ENCODE assay signal across 18 mouse cellular contexts in genomic region chr19:34881160-34881559, GRCm38 (mm10). TPM values are rescaled to one million over a fixed set of nuclear protein-coding genes. Genes with fewer than 3 reads are reported as not detected.
DNase-seq lines count a peak whose midpoint lies in the region; ATAC-seq lines count a peak whose summit lies in the region.
"Had no signal": no experiment of that assay in that cellular context is flagged by ENCODE, and none has a peak within 500 bp of the region (broad histone marks: within the 10 kb centered on the region; RNA-seq: fewer than 3 reads in every experiment).

No protein-coding gene starts in this region.

- DNase-seq in adrenal gland, postnatal 10 days = peak; percentile 66
- DNase-seq in adrenal gland, adult 18-20 months (ENCODE audit: low spot score in 2 of 2) = no peak
- peak; percentile 26 for DNase-seq in kidney, adult 18-20 months
- peak; percentile 23 to 25 for DNase-seq in right cerebral cortex, adult 2 months (ENCODE audit: low spot score in 2 of 2)
- no peak for DNase-seq in right cerebral cortex, postnatal 10 days (ENCODE audit: low spot score in 2 of 2)
- DNase-seq in heart, postnatal 10 days = no peak
- DNase-seq: cerebellum, adult 9-10 months; layer of hippocampus, postnatal 36 days; lung, postnatal 36 days; thymus, postnatal 14 days had no signal

- H3K4me1 ChIP-seq in kidney, embryonic 14.5 days (ENCODE audit: control insufficient read depth, insufficient read depth, low read length) = 0 out of 2 replicates have a peak, but pooled peaks cover 10% of the 10 kb centered on the region
- H3K4me1 ChIP-seq in midbrain, embryonic 15.5 days = peaks cover 20% of the 10 kb centered on the region

- no peaks in the 10 kb centered on the region for H3K36me3 ChIP-seq in kidney, embryonic 14.5 days (ENCODE audit: control insufficient read depth, insufficient read depth, low read length)
- no peaks in the 10 kb centered on the region for H3K36me3 ChIP-seq in midbrain, embryonic 15.5 days (replicated peaks)
- H3K36me3 ChIP-seq: limb, embryonic 12.5 days had no signal

- intact Hi-C loops in heart, postnatal 10 days (cut with DNase I) = no loop called here

- H3K9ac ChIP-seq in kidney, embryonic 14.5 days (ENCODE audit: low read depth, low read length) = no peak overlapping the region
- no peak overlapping the region for H3K9ac ChIP-seq in midbrain, embryonic 15.5 days
- H3K9ac ChIP-seq: forebrain, embryonic 13.5 days; limb, embryonic 12.5 days had no signal

- H3K4me3 ChIP-seq in kidney, embryonic 14.5 days (ENCODE audit: low read length) = no peak overlapping the region
- no peak overlapping the region for H3K4me3 ChIP-seq in midbrain, embryonic 15.5 days
- H3K4me3 ChIP-seq: forebrain, embryonic 13.5 days; limb, embryonic 12.5 days; myocyte had no signal

- H3K4me2 ChIP-seq in kidney, embryonic 14.5 days (replicated peaks; ENCODE audit: low read depth, low read length) = no peak overlapping the region
- H3K4me2 ChIP-seq in midbrain, embryonic 15.5 days = no peak overlapping the region
- H3K4me2 ChIP-seq: forebrain, embryonic 13.5 days; heart, embryonic 11.5 days; limb, embryonic 12.5 days; midbrain, embryonic 11.5 days had no signal

- ATAC-seq in kidney, embryonic 14.5 days (ENCODE audit: low FRiP score, low TSS enrichment) = no peak
- ATAC-seq in midbrain, embryonic 15.5 days (replicated peaks) = no peak
- ATAC-seq: activated CD4-positive, CD25-positive, alpha-beta regulatory T cell, adult 4 months; forebrain, embryonic 13.5 days had no signal

- H3K27ac ChIP-seq in kidney, embryonic 14.5 days (ENCODE audit: low read depth, low read length) = no peak overlapping the region
- no peak overlapping the region for H3K27ac ChIP-seq in midbrain, embryonic 15.5 days
- H3K27ac ChIP-seq: forebrain, embryonic 13.5 days; limb, embryonic 12.5 days had no signal

- H3K9me3 ChIP-seq in kidney, embryonic 14.5 days (ENCODE audit: control insufficient read depth, low read length) = no peaks in the 10 kb centered on the region
- no peaks in the 10 kb centered on the region for H3K9me3 ChIP-seq in midbrain, embryonic 15.5 days
- H3K9me3 ChIP-seq: forebrain, embryonic 13.5 days; limb, embryonic 12.5 days had no signal

- no peaks in the 10 kb centered on the region for H3K27me3 ChIP-seq in kidney, embryonic 14.5 days (ENCODE audit: control insufficient read depth, insufficient read depth, low read length)
- H3K27me3 ChIP-seq in midbrain, embryonic 15.5 days (replicated peaks) = no peaks in the 10 kb centered on the region
- H3K27me3 ChIP-seq: forebrain, embryonic 13.5 days; limb, embryonic 12.5 days had no signal

- WGBS in kidney, embryonic 14.5 days = 85% methylated on average over 5 of the region's 5 CpGs
- 89% methylated on average over 5 of the region's 5 CpGs for WGBS in midbrain, embryonic 15.5 days

RNA-seq across cellular contexts. Expression of gene Pank1, which starts 1.9 kb away (rescaled TPM):
- total RNA-seq in adrenal gland, postnatal 10 days (2021) = 100 to 1,000 TPM in 1 of 2 experiments, 10 to 100 TPM in 1; 95.0 to 135 TPM
- 10 to 100 TPM; 77.0 to 80.4 TPM for total RNA-seq in adrenal gland, adult 18-20 months (2021)
- 10.2 and 10.7 TPM in 2 replicates for polyA plus RNA-seq in kidney, embryonic 14.5 days (2014; fragmentation: Nextera tagmentation; extraction: Ambion mirVana)
- 8.3 and 8.5 TPM in 2 replicates for polyA plus RNA-seq in midbrain, embryonic 15.5 days (2015; fragmentation: Nextera tagmentation; extraction: Ambion mirVana)
- 10 to 100 TPM; 30.3 to 41.0 TPM for total RNA-seq in heart, postnatal 10 days (2021)

RNA-seq across cellular contexts. Expression of gene Kif20b, which starts 41.0 kb away (rescaled TPM):
- 10 to 100 TPM; 10.7 to 13.8 TPM for total RNA-seq in adrenal gland, postnatal 10 days (2021)
- total RNA-seq in adrenal gland, adult 18-20 months (2021) = 1 to 10 TPM in 1 of 2 experiments, under 1 TPM in 1; 0.90 to 2.4 TPM
- 70.1 and 86.2 TPM in 2 replicates for polyA plus RNA-seq in kidney, embryonic 14.5 days (2014; fragmentation: Nextera tagmentation; extraction: Ambion mirVana)
- polyA plus RNA-seq in midbrain, embryonic 15.5 days (2015; fragmentation: Nextera tagmentation; extraction: Ambion mirVana) = 10.6 and 11.2 TPM in 2 replicates
- 1 to 10 TPM; 8.2 to 9.9 TPM for total RNA-seq in heart, postnatal 10 days (2021)

Comparison
In these comparisons a context has a peak if more than half of its experiments do, and no peak if none do; other contexts are left out.
1. DNase-seq: peak in adrenal gland, postnatal 10 days (single experiment), kidney, adult 18-20 months (single experiment) and right cerebral cortex, adult 2 months (2 of 2); none in adrenal gland, adult 18-20 months (0 of 2), right cerebral cortex, postnatal 10 days (0 of 2) and heart, postnatal 10 days (0 of 2).